Mouse (Mus musculus): ENCODE data around the gene Fanci. TPM values are rescaled to one million over a fixed set of nuclear protein-coding genes. Genes with fewer than 3 reads are reported as not detected.

The Fanci gene
- total and polyA plus RNA-seq, 2 experiments from 2014 or later = 1.7 to 6.1 TPM

- 0 out of 2 replicates have a peak, but pooled peaks cover 11% of the 10 kb centered on the region for H3K36me3 ChIP-seq (replicated peaks; ENCODE audit: control insufficient read depth, insufficient read depth, low read length)
- DNase-seq (ENCODE audit: low spot score) (no peak), ATAC-seq (ENCODE audit: insufficient read depth, low read depth) (no peak)
- H3K9ac ChIP-seq (replicated peaks; ENCODE audit: low read depth, low read length) = no peak overlapping the region
- peaks cover 43% of the 10 kb centered on the region for H3K4me1 ChIP-seq (ENCODE audit: control insufficient read depth, insufficient read depth)
- H3K4me2 ChIP-seq (ENCODE audit: low read depth, low read length) = no peak overlapping the region
- no peaks in the 10 kb centered on the region; the same call in 1 of the 2 replicates for H3K27me3 ChIP-seq (ENCODE audit: control insufficient read depth, insufficient read depth, low read length)
- no peaks in the 10 kb centered on the region for H3K9me3 ChIP-seq (replicated peaks; ENCODE audit: control insufficient read depth, low read length)
- H3K27ac ChIP-seq (ENCODE audit: low read depth) = peak overlapping the region; percentile 36; the same call in 1 of the 2 replicates
- 81% methylated on average over 7 of the region's 7 CpGs for WGBS
- TF ChIP-seq CTCF (IDR thresholded peaks at IDR 0.05; ENCODE audit: low read depth) (no peak), EP300 (IDR thresholded peaks at IDR 0.05; ENCODE audit: low read depth) (no peak)
- no peak overlapping the region for H3K4me3 ChIP-seq (ENCODE audit: low read depth, low read length)
Measured at GRCm38 (mm10) chr7:79362830-79363229, 28.9 kb upstream of the Fanci start.

DNA sequence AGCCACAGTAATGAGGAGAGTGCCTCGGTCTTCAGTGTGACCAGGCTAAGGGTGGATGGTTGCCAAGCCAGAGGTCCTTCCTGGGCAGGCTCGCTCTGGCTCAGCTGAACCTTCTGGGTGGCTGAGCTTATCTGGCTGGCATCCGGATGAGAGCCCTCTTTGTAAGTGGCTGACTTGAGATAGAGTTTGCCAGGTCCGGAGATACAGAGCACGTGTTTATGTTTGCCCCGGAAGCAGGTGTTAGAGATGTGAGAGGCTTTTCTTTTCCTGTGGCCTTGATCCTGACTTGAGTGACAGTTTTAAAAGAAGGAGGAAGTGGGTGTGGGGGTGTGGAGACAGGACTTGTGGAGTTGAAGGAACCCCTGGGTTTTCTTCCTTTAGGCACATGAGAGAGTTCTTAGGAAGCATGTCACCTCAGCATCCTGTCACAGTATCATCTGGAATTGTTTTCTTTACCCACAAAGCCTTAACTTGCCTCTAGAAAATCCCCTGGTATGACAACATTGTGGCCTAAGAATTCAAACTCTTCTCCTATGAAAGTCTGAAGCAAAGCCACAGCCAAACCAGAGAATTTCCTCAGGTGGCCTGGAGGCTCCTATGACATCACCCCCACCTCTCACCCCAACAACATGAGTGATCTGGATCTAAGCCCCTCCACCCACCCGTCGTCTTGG is 28.2 kb upstream of the Fanci start:
- ATAC-seq (ENCODE audit: insufficient read depth, low read depth) = peak; percentile 49
- 24% methylated on average over 8 of the region's 8 CpGs for WGBS
- H3K4me3 ChIP-seq (ENCODE audit: low read depth, low read length) = no peak overlapping the region
- TF ChIP-seq EP300 (IDR thresholded peaks at IDR 0.05; ENCODE audit: low read depth) = peak; percentile 75
- no peak for TF ChIP-seq CTCF (IDR thresholded peaks at IDR 0.05; ENCODE audit: low read depth)
- no peak overlapping the region for H3K4me2 ChIP-seq (ENCODE audit: low read depth, low read length)
- 0 out of 2 replicates have a peak, but pooled peaks cover 11% of the 10 kb centered on the region for H3K36me3 ChIP-seq (replicated peaks; ENCODE audit: control insufficient read depth, insufficient read depth, low read length)
- H3K4me1 ChIP-seq (ENCODE audit: control insufficient read depth, insufficient read depth) = peaks cover 36% of the 10 kb centered on the region
- peak overlapping the region; percentile 36; the same call in 1 of the 2 replicates for H3K27ac ChIP-seq (ENCODE audit: low read depth)
- DNase-seq (ENCODE audit: low spot score) = peak; percentile 70
- no peak overlapping the region for H3K9ac ChIP-seq (replicated peaks; ENCODE audit: low read depth, low read length)
- H3K9me3 ChIP-seq (replicated peaks; ENCODE audit: control insufficient read depth, low read length) = no peaks in the 10 kb centered on the region
- H3K27me3 ChIP-seq (ENCODE audit: control insufficient read depth, insufficient read depth, low read length) = no peaks in the 10 kb centered on the region; the same call in 1 of the 2 replicates

- Histone ChIP-seq H3K4me2 (ENCODE audit: low read depth, low read length) (no peak overlapping the region), H3K27me3 (ENCODE audit: control insufficient read depth, insufficient read depth, low read length) (peaks cover 4% of the 10 kb centered on the region), H3K27ac (ENCODE audit: low read depth) (no peak overlapping the region), H3K4me1 (ENCODE audit: control insufficient read depth, insufficient read depth) (no peaks in the 10 kb centered on the region), H3K9ac (replicated peaks; ENCODE audit: low read depth, low read length) (no peak overlapping the region), H3K9me3 (replicated peaks; ENCODE audit: control insufficient read depth, low read length) (no peaks in the 10 kb centered on the region), H3K4me3 (ENCODE audit: low read depth, low read length) (no peak overlapping the region), H3K36me3 (replicated peaks; ENCODE audit: control insufficient read depth, insufficient read depth, low read length) (no peaks in the 10 kb centered on the region)
- TF ChIP-seq EP300 (IDR thresholded peaks at IDR 0.05; ENCODE audit: low read depth) (no peak), CTCF (IDR thresholded peaks at IDR 0.05; ENCODE audit: low read depth) (no peak)
- no peak for DNase-seq (ENCODE audit: low spot score)
- no peak for ATAC-seq (ENCODE audit: insufficient read depth, low read depth)
- 65% methylated on average over 5 of the region's 5 CpGs for WGBS
Measured at GRCm38 (mm10) chr7:79368664-79369063, 23.1 kb upstream of the Fanci start.

DNA sequence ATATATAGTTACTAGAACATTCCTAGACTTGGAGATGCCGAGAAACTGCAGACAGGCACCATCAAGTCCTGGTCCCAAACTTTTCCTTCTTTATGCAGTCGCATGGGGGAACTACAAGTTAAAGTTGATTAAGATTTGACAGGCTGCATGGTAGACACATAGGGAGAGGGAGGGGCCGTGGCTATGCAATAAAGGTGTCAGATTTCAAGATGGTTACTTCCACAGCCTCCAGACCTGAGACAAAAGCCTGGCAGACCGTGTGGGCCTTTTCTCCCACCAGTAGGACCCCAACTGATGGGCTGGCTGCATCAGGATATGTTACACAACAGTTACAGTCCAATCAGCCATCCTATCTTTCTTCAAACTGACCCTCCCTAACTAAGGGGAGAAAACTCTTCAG is 22.3 kb upstream of the Fanci start:
- ATAC-seq (ENCODE audit: insufficient read depth, low read depth) = no peak
- DNase-seq (ENCODE audit: low spot score) = no peak
- H3K27me3 ChIP-seq (ENCODE audit: control insufficient read depth, insufficient read depth, low read length) = peaks cover 4% of the 10 kb centered on the region
- no peak overlapping the region for H3K4me3 ChIP-seq (ENCODE audit: low read depth, low read length)
- WGBS = 50% methylated on average over 4 of the region's 4 CpGs
- TF ChIP-seq CTCF (IDR thresholded peaks at IDR 0.05; ENCODE audit: low read depth) = no peak
- no peak for TF ChIP-seq EP300 (IDR thresholded peaks at IDR 0.05; ENCODE audit: low read depth)
- no peaks in the 10 kb centered on the region for H3K4me1 ChIP-seq (ENCODE audit: control insufficient read depth, insufficient read depth)
- H3K27ac ChIP-seq (ENCODE audit: low read depth) = no peak overlapping the region
- H3K9me3 ChIP-seq (replicated peaks; ENCODE audit: control insufficient read depth, low read length) = no peaks in the 10 kb centered on the region
- no peak overlapping the region for H3K4me2 ChIP-seq (ENCODE audit: low read depth, low read length)
- H3K9ac ChIP-seq (replicated peaks; ENCODE audit: low read depth, low read length) = no peak overlapping the region
- no peaks in the 10 kb centered on the region for H3K36me3 ChIP-seq (replicated peaks; ENCODE audit: control insufficient read depth, insufficient read depth, low read length)

DNA sequence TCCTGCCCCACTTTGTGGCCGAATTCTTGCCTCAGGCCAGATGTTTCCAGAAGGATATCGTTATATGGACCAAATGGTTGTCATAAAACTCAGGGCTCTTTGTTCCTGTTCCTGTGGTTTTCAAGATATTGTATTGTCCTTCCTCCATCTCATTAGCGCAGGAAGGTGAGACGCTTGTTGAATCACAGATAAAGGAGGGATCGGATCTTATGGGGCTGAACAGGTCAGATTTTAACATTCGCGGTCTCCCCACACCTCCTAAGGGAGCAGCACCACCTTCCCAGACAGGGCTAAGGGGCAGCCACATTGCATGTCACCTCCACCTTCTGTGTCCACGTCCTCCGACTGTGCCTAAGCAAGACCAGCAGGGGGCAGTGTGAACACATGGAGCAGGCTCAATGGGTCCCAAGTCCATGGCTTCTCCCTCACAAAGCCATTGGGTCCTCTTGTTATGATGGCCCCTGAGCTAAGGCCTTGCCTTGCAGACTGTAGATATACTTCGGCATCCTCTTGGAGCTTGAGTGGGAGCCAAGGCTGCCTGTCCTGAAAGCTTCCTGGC is 20.3 kb upstream of the Fanci start:
- ATAC-seq (ENCODE audit: insufficient read depth, low read depth) (peak; percentile 83), DNase-seq (ENCODE audit: low spot score) (peak; percentile 72)
- Histone ChIP-seq H3K27ac (ENCODE audit: low read depth) (no peak overlapping the region), H3K27me3 (ENCODE audit: control insufficient read depth, insufficient read depth, low read length) (peaks cover 4% of the 10 kb centered on the region), H3K4me1 (ENCODE audit: control insufficient read depth, insufficient read depth) (no peaks in the 10 kb centered on the region; the same call in 1 of the 2 replicates), H3K4me3 (ENCODE audit: low read depth, low read length) (no peak overlapping the region), H3K9ac (replicated peaks; ENCODE audit: low read depth, low read length) (no peak overlapping the region), H3K9me3 (replicated peaks; ENCODE audit: control insufficient read depth, low read length) (no peaks in the 10 kb centered on the region), H3K4me2 (ENCODE audit: low read depth, low read length) (no peak overlapping the region), H3K36me3 (replicated peaks; ENCODE audit: control insufficient read depth, insufficient read depth, low read length) (no peaks in the 10 kb centered on the region)
- no peak for TF ChIP-seq EP300 (IDR thresholded peaks at IDR 0.05; ENCODE audit: low read depth)
- TF ChIP-seq CTCF (IDR thresholded peaks at IDR 0.05; ENCODE audit: low read depth) = peak; percentile 95
- 32% methylated on average over 10 of the region's 10 CpGs for WGBS

Data from heart, postnatal 0 days (tissue).